Mouse (Mus musculus): ENCODE measurements around the gene Plekha6.

GRCm38 (mm10) chr1:133225137-133225536, 61.1 kb downstream of the Plekha6 start:
- no peak for TF ChIP-seq E2F4 (IDR thresholded peaks at IDR 0.05; ENCODE audit: borderline replicate concordance, low read depth, low read length)
- no peak for TF ChIP-seq POLR2A (IDR thresholded peaks at IDR 0.05; ENCODE audit: control insufficient read depth in 1 of 2, insufficient read depth in 1 of 2, low read depth in 1 of 2, low read length in 2 of 2, poor library complexity in 1 of 2)
- TF ChIP-seq CHD2 (IDR thresholded peaks at IDR 0.05; ENCODE audit: low read length) = no peak
- TF ChIP-seq MEF2A (IDR thresholded peaks at IDR 0.05; ENCODE audit: extremely low read depth, insufficient replicate concordance, low read depth, low read length, poor library complexity, severe bottlenecking) = no peak
- TF ChIP-seq BHLHE40 (IDR thresholded peaks at IDR 0.05; ENCODE audit: borderline replicate concordance, low read depth, low read length) = no peak

All from MEL (cell line).